Mouse (Mus musculus) heart, embryonic 13.5 days (tissue): ENCODE measurements around the gene Krt75. TPM values are rescaled to one million over a fixed set of nuclear protein-coding genes. Genes with fewer than 3 reads are reported as not detected.
"Not testable (repeated sequence)": the region's sequence is repeated elsewhere in the genome, so short reads cannot be mapped to it uniquely, and the experiment has no call there.

Experiments
- ATAC-seq: fragments of 200-750 bp; cut with Nextera tagmentation; 2 replicates; pipeline ENCODE4 v1.8.0; 2017; ENCODE audit warnings: moderate TSS enrichment; ENCODE audit not compliant: insufficient number of reproducible peaks, low FRiP score, low TSS enrichment; ENCODE audit errors: extremely low read depth
- H3K27ac ChIP-seq: fragments of 300-500 bp; sonication (generic); replicated peaks from 2 replicates; pipeline ENCODE4 v1.5.1; 2015; ENCODE audit warnings: moderate library complexity, mild to moderate bottlenecking, inconsistent platforms
- H3K27me3 ChIP-seq: fragments of 300-500 bp; sonication (generic); replicated peaks from 2 replicates; pipeline ENCODE4 v1.6.1; 2015; ENCODE audit warnings: mild to moderate bottlenecking, inconsistent platforms
- H3K36me3 ChIP-seq: fragments of 300-500 bp; sonication (generic); 2 replicates; pipeline ENCODE4 v1.6.1; 2015; ENCODE audit warnings: mild to moderate bottlenecking, inconsistent platforms
- H3K4me1 ChIP-seq: fragments of 300-500 bp; sonication (generic); 2 replicates; pipeline ENCODE4 v1.6.1; 2015; ENCODE audit warnings: inconsistent platforms
- H3K4me2 ChIP-seq: fragments of 300-500 bp; sonication (generic); 2 replicates; pipeline ENCODE4 v1.6.1; 2015; ENCODE audit warnings: inconsistent platforms, mild to moderate bottlenecking, moderate library complexity
- H3K4me3 ChIP-seq: fragments of 300-500 bp; sonication (generic); 2 replicates; pipeline ENCODE4 v1.5.1; 2015; ENCODE audit warnings: moderate library complexity, mild to moderate bottlenecking, inconsistent platforms
- H3K9ac ChIP-seq: fragments of 300-500 bp; sonication (generic); 2 replicates; pipeline ENCODE4 v1.6.1; 2015; ENCODE audit warnings: inconsistent platforms, mild to moderate bottlenecking, moderate library complexity
- H3K9me3 ChIP-seq: fragments of 300-500 bp; sonication (generic); 2 replicates; pipeline ENCODE4 v1.6.1; 2016; ENCODE audit warnings: inconsistent platforms
- WGBS: fragments of 180-500 bp; shearing (Covaris S2); methylation state at CpG from one replicate; pipeline ENCODE4 v1.1.7; 2015; ENCODE audit warnings: mixed read lengths; 5-methylcytosine and 5-hydroxymethylcytosine counted together
- polyA plus RNA-seq: library from polyadenylated mRNA; unstranded; fragments of >200 nt; fragmentation: Nextera tagmentation; extraction: Ambion mirVana; gene quantifications from 2 replicates; pipeline ENCODE4 v1.2.1, GENCODE M21; 2015

Krt75 gene
- polyA plus RNA-seq, 1 experiment from 2014 or later: not detected

- H3K27ac ChIP-seq: no peak overlapping the region
- ATAC-seq: no peak
- H3K9ac ChIP-seq: no peak overlapping the region
- H3K4me1 ChIP-seq: peaks cover 6% of the 10 kb centered on the region; the same call in 1 of the 2 replicates
- H3K27me3 ChIP-seq: peaks cover 82% of the 10 kb centered on the region
- H3K9me3 ChIP-seq: no peaks in the 10 kb centered on the region
- H3K4me2 ChIP-seq: no peak overlapping the region
- H3K36me3 ChIP-seq: no peaks in the 10 kb centered on the region
- 80% methylated on average over 8 of the region's 8 CpGs for WGBS
- no peak overlapping the region for H3K4me3 ChIP-seq
These were observed 21.5 kb downstream of the Krt75 start for GRCm38 (mm10) chr15:101552188-101552587.

DNA sequence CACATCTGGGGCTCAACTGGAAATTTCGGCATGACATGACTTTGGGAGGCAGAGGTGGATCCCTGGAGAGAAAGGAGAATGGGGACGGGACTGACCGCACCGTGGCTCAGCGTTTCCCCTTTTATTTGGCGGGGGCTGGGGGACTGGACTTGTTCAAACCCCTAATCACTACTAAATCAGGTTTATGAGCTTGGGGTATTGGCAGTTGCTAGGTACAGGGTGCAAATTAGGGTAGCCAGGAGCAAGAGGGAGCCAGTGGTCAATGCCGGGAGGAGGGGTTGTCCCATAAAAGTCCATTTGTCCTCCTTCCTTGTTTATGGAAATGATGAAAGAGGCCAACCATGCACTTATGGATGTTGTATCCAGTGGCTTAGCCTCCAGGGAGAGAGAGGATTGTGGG, 23.1 kb downstream of the Krt75 start, which contains the start of gene Krt82:
TSS of gene Krt82 (minus strand) at position 101 of the 400 bp plus-strand sequence.
- no peak within 1 kb of the TSS for H3K4me2 ChIP-seq
- H3K9ac ChIP-seq: no peak within 1 kb of the TSS
- peaks cover 79% of the 10 kb centered on the region for H3K27me3 ChIP-seq
- no peaks in the 10 kb centered on the region for H3K36me3 ChIP-seq
- H3K27ac ChIP-seq: no peak within 1 kb of the TSS
- no peak for ATAC-seq
- H3K4me1 ChIP-seq: peaks cover 6% of the 10 kb centered on the region; the same call in 1 of the 2 replicates
- no peak within 1 kb of the TSS for H3K4me3 ChIP-seq
- 79% methylated on average over 7 of the region's 7 CpGs for WGBS
- H3K9me3 ChIP-seq: no peaks in the 10 kb centered on the region

GRCm38 (mm10) chr15:101544478-101544877, 29.2 kb downstream of the Krt75 start:
- no peak for ATAC-seq
- Histone ChIP-seq H3K9ac (no peak overlapping the region), H3K27me3 (peaks cover 65% of the 10 kb centered on the region), H3K36me3 (no peaks in the 10 kb centered on the region), H3K4me2 (no peak overlapping the region), H3K4me3 (no peak overlapping the region), H3K9me3 (no peaks in the 10 kb centered on the region), H3K27ac (no peak overlapping the region), H3K4me1 (no peaks in the 10 kb centered on the region)
- WGBS: 58% methylated on average over 3 of the region's 3 CpGs

- no peaks in the 10 kb centered on the region for H3K36me3 ChIP-seq
- H3K27me3 ChIP-seq: peaks cover 48% of the 10 kb centered on the region
- no peak overlapping the region for H3K4me2 ChIP-seq
- H3K4me3 ChIP-seq: no peak overlapping the region
- H3K4me1 ChIP-seq: no peaks in the 10 kb centered on the region
- WGBS: 42% methylated on average over 9 of the region's 9 CpGs
- H3K9me3 ChIP-seq: no peaks in the 10 kb centered on the region
- no peak for ATAC-seq
- H3K27ac ChIP-seq: no peak overlapping the region
- no peak overlapping the region for H3K9ac ChIP-seq
These were observed 31.2 kb downstream of the Krt75 start for GRCm38 (mm10) chr15:101542543-101542942.

DNA sequence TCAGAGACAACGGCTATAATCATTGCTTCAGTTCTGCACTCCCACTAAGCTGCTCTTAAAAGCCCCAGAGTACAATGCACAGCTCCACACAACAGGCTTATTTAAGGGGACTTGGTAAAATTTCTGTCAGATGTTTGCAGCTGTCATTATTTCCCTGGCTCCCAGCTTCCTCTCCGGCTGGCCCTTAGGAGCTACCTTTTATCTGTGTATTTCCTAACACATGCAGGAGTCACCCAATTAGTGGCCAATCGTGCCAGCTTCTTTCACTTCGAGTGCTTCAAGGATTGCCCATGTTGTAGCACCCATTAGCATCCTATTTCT, 35.2 kb downstream of the Krt75 start:
- Histone ChIP-seq H3K4me1 (no peaks in the 10 kb centered on the region), H3K4me2 (no peak overlapping the region), H3K4me3 (no peak overlapping the region), H3K36me3 (no peaks in the 10 kb centered on the region), H3K9me3 (no peaks in the 10 kb centered on the region), H3K27ac (no peak overlapping the region), H3K9ac (no peak overlapping the region), H3K27me3 (peaks cover 58% of the 10 kb centered on the region)
- ATAC-seq: no peak
- WGBS: 57% methylated on average over 4 of the region's 4 CpGs

GRCm38 (mm10) chr15:101537864-101538579, 35.7 kb downstream of the Krt75 start:
- no peaks in the 10 kb centered on the region for H3K4me1 ChIP-seq
- H3K4me2 ChIP-seq: no peak overlapping the region
- H3K9ac ChIP-seq: no peak overlapping the region
- H3K4me3 ChIP-seq: no peak overlapping the region
- WGBS: 34% methylated on average over 7 of the region's 7 CpGs
- no peak overlapping the region for H3K27ac ChIP-seq
- H3K36me3 ChIP-seq: no peaks in the 10 kb centered on the region
- peaks cover 56% of the 10 kb centered on the region for H3K27me3 ChIP-seq
- no peak for ATAC-seq
- H3K9me3 ChIP-seq: no peaks in the 10 kb centered on the region

DNA sequence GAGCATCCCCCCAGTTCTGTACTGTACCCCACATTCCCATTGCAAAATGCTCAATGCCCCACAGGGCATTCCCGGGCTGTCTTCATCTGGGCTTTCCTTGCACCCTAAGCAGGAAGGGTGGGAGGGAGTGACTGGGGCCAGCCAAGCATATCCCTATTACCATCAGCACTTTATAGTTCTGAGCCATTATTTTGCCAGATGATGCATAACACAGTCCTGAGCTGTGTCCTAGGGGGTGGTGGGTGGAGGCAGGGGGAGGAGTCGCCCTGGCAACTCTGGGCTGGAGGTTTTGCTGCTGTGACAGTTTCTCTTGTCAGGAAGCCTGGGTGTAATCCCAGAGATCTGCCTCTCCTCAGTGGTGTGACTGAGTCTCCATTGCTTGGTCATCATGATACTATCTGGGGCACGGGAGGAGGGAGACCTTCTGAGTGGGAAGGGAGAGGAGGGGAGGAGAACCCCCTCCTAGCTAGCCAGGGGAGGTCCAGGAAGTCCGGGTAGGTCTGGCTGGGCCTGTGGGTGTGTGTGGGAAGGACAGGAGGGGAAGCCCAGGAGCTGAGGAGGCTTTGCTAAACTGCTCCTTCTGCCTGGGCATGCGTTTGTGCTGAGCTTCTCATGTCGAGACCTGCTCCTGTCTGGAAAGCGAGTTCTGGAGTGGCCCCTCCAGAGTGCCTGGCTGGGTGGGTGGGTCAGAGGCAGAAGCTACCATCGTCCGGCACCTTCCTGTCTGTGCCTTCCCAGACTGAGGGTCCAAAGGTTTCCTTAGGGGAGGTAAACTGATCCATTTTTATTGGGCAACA, 37.5 kb downstream of the Krt75 start:
- Histone ChIP-seq H3K4me1 (no peaks in the 10 kb centered on the region), H3K36me3 (no peaks in the 10 kb centered on the region), H3K4me2 (no peak overlapping the region), H3K27ac (no peak overlapping the region), H3K27me3 (peaks cover 40% of the 10 kb centered on the region), H3K9ac (no peak overlapping the region), H3K4me3 (no peak overlapping the region), H3K9me3 (no peaks in the 10 kb centered on the region)
- no peak for ATAC-seq
- 50% methylated on average over 9 of the region's 9 CpGs for WGBS

DNA sequence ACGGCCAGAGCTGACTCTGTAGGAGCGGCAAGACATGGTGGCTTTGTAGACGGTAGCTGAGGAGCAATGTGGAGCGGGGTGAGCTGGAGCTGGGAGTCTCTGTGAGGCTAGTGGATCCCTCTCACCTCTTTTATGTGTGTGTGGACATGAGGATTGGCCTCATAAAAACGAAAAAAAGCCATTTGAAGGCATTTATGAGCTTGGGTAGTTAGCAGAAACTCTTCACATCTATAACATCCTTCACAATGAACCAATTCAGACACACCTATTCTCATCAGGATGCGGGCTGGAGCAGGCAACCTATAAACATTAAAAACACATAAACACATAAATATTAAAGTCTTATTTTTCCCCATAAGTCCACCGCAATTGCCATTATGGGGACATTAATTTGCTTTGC, 41.0 kb downstream of the Krt75 start, which contains the start of gene Krt84:
TSS of gene Krt84 (minus strand) at position 101 of the 400 bp plus-strand sequence.
- Histone ChIP-seq H3K27ac (no peak within 1 kb of the TSS), H3K36me3 (no peaks in the 10 kb centered on the region), H3K9me3 (no peaks in the 10 kb centered on the region), H3K4me2 (no peak within 1 kb of the TSS), H3K4me1 (no peaks in the 10 kb centered on the region), H3K4me3 (no peak within 1 kb of the TSS), H3K9ac (no peak within 1 kb of the TSS), H3K27me3 (peaks cover 50% of the 10 kb centered on the region)
- WGBS: 80% methylated on average over 7 of the region's 7 CpGs
- no peak for ATAC-seq

DNA sequence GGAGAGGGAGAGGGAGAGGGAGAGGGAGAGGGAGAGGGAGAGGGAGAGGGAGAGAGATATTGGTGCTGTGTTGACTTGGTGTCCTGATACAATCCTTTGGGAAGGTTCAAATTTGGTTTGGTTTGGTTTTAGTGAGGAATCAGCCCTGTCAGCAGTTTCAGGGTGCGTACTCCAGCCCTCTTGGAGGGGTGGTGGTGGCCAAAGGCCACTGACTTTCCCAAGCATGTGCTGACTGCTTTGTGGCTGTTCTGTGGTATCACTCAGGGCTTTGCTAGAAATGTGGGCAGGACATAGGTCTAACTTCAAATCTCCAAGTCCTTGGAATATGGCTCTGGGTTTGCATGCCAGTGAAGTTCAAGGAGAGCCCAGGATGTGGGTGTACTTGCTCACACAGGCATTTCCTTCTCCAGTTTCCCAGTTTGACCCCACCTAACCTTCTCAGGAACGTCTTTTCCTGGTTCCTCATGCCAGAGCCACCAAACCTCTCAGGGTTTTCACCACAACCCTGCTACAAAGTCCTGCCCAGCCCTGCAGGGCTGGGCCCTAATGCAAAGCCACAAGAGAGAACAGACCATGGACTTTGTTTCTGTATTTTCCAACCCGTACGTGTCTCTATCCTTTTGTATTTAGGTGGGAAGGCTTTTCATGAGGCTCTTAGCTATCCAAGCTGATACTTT, 51.0 kb downstream of the Krt75 start:
- Histone ChIP-seq H3K9ac (no peak overlapping the region), H3K27ac (no peak overlapping the region), H3K4me2 (no peak overlapping the region), H3K4me1 (no peaks in the 10 kb centered on the region), H3K9me3 (no peaks in the 10 kb centered on the region), H3K27me3 (peaks cover 72% of the 10 kb centered on the region), H3K36me3 (no peaks in the 10 kb centered on the region), H3K4me3 (no peak overlapping the region)
- WGBS: 62% methylated on average over 4 of the region's 4 CpGs
- ATAC-seq: no peak

- ATAC-seq: no peak
- no peaks in the 10 kb centered on the region for H3K9me3 ChIP-seq
- H3K36me3 ChIP-seq: no peaks in the 10 kb centered on the region
- no peak overlapping the region for H3K27ac ChIP-seq
- 18% methylated on average over 2 of the region's 2 CpGs for WGBS
- H3K4me1 ChIP-seq: no peaks in the 10 kb centered on the region
- H3K4me3 ChIP-seq: no peak overlapping the region
- H3K9ac ChIP-seq: no peak overlapping the region
- H3K4me2 ChIP-seq: no peak overlapping the region
- H3K27me3 ChIP-seq: peaks cover 47% of the 10 kb centered on the region
These were observed 53.9 kb downstream of the Krt75 start for GRCm38 (mm10) chr15:101519792-101520191.

GRCm38 (mm10) chr15:101517161-101517560, 56.5 kb downstream of the Krt75 start, which contains the start of gene Gm49425:
TSS of gene Gm49425 (minus strand) at chr15:101517261.
- H3K9me3 ChIP-seq, ATAC-seq, H3K4me1 ChIP-seq, H3K4me2 ChIP-seq, H3K9ac ChIP-seq, H3K27ac ChIP-seq, H3K36me3 ChIP-seq, H3K4me3 ChIP-seq: not testable (repeated sequence)
- WGBS: 62% methylated on average over 2 of the region's 2 CpGs
- H3K27me3 ChIP-seq: peaks cover 32% of the 10 kb centered on the region
